Mouse (Mus musculus): ENCODE results near the gene Eif2s3x.

DNA sequence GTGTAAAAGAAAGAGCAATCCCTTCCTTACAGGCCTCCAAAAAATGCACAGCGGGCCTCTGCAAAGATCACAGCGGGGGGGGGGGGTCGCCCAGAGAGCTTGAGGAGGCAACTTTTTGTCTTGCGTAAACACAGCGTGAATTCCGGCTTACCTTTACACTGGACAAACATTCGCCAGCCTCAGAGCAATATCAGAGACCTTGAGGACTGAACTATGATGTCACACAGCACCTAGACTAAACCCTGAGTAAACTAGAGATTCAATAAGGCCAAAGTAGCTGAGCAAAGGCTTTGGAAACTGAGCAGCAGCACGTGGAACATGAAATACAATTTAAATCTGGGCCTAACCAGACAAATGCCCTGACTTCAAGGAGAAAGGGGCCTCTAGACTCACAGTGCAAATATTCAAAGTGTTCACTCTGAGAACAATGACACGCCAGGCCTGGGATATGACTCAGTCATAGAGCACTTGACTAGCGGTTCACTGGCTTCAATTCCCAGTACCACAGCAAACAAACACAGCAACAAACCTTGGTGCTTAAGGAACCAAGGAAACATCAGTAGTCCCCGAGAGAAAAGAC is 60.3 kb downstream of the Eif2s3x start:
- TF ChIP-seq CTCF (IDR thresholded peaks at IDR 0.05; ENCODE audit: extremely low read depth, insufficient read depth, low read length), result no peak
- no peak for TF ChIP-seq POLR2A (IDR thresholded peaks at IDR 0.05; ENCODE audit: extremely low read depth, insufficient read depth, low read length)
